Mouse (Mus musculus) heart, embryonic 14.5 days (tissue): Measurements from ENCODE around the gene 1700123O20Rik. TPM values are rescaled to one million over a fixed set of nuclear protein-coding genes. Genes with fewer than 3 reads are reported as not detected.

Experiments used
- ATAC-seq: fragments of 200-750 bp; cut with Nextera tagmentation; 2 replicates; pipeline ENCODE4 v1.8.0; 2017; ENCODE audit warnings: low read depth, moderate TSS enrichment; ENCODE audit not compliant: insufficient number of reproducible peaks, insufficient read depth, low FRiP score
- H3K27ac ChIP-seq, 2 experiments: fragments of 200-500 bp in 1 of 2; fragments of 300-500 bp in 1 of 2; sonication (generic) in 1 of 2; replicated peaks in 1 of 2; 2 replicates each; pipeline ENCODE4 v1.5.1; 2012 to 2014; ENCODE audit warnings: low read depth in 2 of 2, low read length in 2 of 2, control low read depth in 1 of 2, mild to moderate bottlenecking in 1 of 2, mixed read lengths in 1 of 2; ENCODE audit not compliant: control insufficient read depth in 1 of 2, insufficient read depth in 1 of 2
- H3K27me3 ChIP-seq: fragments of 300-500 bp; sonication (generic); 2 replicates; pipeline ENCODE4 v1.6.1; 2014; ENCODE audit warnings: mild to moderate bottlenecking, low read length, control low read depth; ENCODE audit not compliant: control insufficient read depth, insufficient read depth
- H3K36me3 ChIP-seq: fragments of 300-500 bp; sonication (generic); 2 replicates; pipeline ENCODE4 v1.6.1; 2014; ENCODE audit warnings: mild to moderate bottlenecking, control low read depth, low read length, mixed read lengths; ENCODE audit not compliant: control insufficient read depth, insufficient read depth
- H3K4me1 ChIP-seq, 2 experiments: fragments of 200-500 bp in 1 of 2; fragments of 300-500 bp in 1 of 2; sonication (generic) in 1 of 2; 2 replicates each; pipeline ENCODE4 v1.6.1; 2012 to 2014; ENCODE audit warnings: low read length in 2 of 2, control low read depth in 1 of 2, mixed read lengths in 1 of 2; ENCODE audit not compliant: control insufficient read depth in 2 of 2, insufficient read depth in 2 of 2
- H3K4me2 ChIP-seq: fragments of 300-500 bp; sonication (generic); 2 replicates; pipeline ENCODE4 v1.6.1; 2014; ENCODE audit warnings: mild to moderate bottlenecking, low read length
- H3K4me3 ChIP-seq, 2 experiments: fragments of 200-500 bp in 1 of 2; fragments of 300-500 bp in 1 of 2; sonication (generic) in 1 of 2; 2 replicates each; pipeline ENCODE4 v1.5.1; 2012 to 2014; ENCODE audit warnings: low read length in 2 of 2, mild to moderate bottlenecking in 2 of 2, control low read depth in 1 of 2, low read depth in 1 of 2, moderate library complexity in 1 of 2; ENCODE audit not compliant: control insufficient read depth in 1 of 2, insufficient read depth in 1 of 2
- H3K9ac ChIP-seq: fragments of 300-500 bp; sonication (generic); 2 replicates; pipeline ENCODE4 v1.6.1; 2014; ENCODE audit warnings: mild to moderate bottlenecking, low read length
- H3K9me3 ChIP-seq: fragments of 300-500 bp; sonication (generic); 2 replicates; pipeline ENCODE4 v1.6.1; 2016; ENCODE audit warnings: low read length, control low read depth; ENCODE audit not compliant: control insufficient read depth
- WGBS: fragments of 180-500 bp; shearing (Covaris S2); extraction: QIAGEN DNeasy Blood & Tissue Kit; methylation state at CpG from one replicate; pipeline ENCODE4 v1.1.7; 2014; 5-methylcytosine and 5-hydroxymethylcytosine counted together
- polyA plus RNA-seq: library from polyadenylated mRNA; unstranded; fragments of >200 nt; fragmentation: Nextera tagmentation; extraction: Ambion mirVana; gene quantifications from 2 replicates; pipeline ENCODE4 v1.2.1, GENCODE M21; 2014

1700123O20Rik gene
- polyA plus RNA-seq, 1 experiment from 2014 or later, result 49.8 TPM

- no peak for ATAC-seq
- Histone ChIP-seq H3K4me2 (no peak within 1 kb of the TSS), H3K9ac (no peak within 1 kb of the TSS), H3K27ac (no peak within 1 kb of the TSS), H3K36me3 (no peaks in the 10 kb centered on the region), H3K9me3 (no peaks in the 10 kb centered on the region), H3K4me1 (peaks cover 12 to 19% of the 10 kb centered on the region in 2 experiments), H3K27me3 (no peaks in the 10 kb centered on the region), H3K4me3 (no peak within 1 kb of the TSS)
- 82% methylated on average over 7 of the region's 7 CpGs for WGBS
These were observed 26.1 kb downstream of the 1700123O20Rik start, which contains the start of gene Cebpe for GRCm38 (mm10) chr14:54712074-54712473. Gene Cebpe, minus strand, starts transcription at chr14:54712174.

- Histone ChIP-seq H3K27me3 (no peaks in the 10 kb centered on the region), H3K4me2 (no peak overlapping the region), H3K9me3 (no peaks in the 10 kb centered on the region), H3K27ac (no peak overlapping the region), H3K9ac (no peak overlapping the region), H3K4me3 (no peak overlapping the region), H3K4me1 (peaks cover 6 to 12% of the 10 kb centered on the region in 2 experiments; a peak in 3 of 4 replicates), H3K36me3 (no peaks in the 10 kb centered on the region)
- no peak for ATAC-seq
- WGBS, result 53% methylated on average over 8 of the region's 8 CpGs
These were observed 26.8 kb downstream of the 1700123O20Rik start for GRCm38 (mm10) chr14:54712861-54713260.

GRCm38 (mm10) chr14:54714121-54714520 lies 28.1 kb downstream of the 1700123O20Rik start:
- Histone ChIP-seq H3K27ac (no peak overlapping the region), H3K36me3 (no peaks in the 10 kb centered on the region), H3K4me1 (peaks cover 6 to 12% of the 10 kb centered on the region in 2 experiments; a peak in 3 of 4 replicates), H3K27me3 (no peaks in the 10 kb centered on the region), H3K9me3 (no peaks in the 10 kb centered on the region), H3K4me3 (peak overlapping the region; percentile 41 to 42), H3K4me2 (peak overlapping the region; percentile 88), H3K9ac (peak overlapping the region; percentile 32)
- no peak for ATAC-seq
- 2% methylated on average over 13 of the region's 13 CpGs for WGBS

GRCm38 (mm10) chr14:54714617-54715081 lies 28.6 kb downstream of the 1700123O20Rik start:
- H3K9ac ChIP-seq, result peak overlapping the region; percentile 32
- ATAC-seq, result no peak
- no peak overlapping the region for H3K27ac ChIP-seq
- no peaks in the 10 kb centered on the region for H3K9me3 ChIP-seq
- peak overlapping the region; percentile 88 for H3K4me2 ChIP-seq
- no peaks in the 10 kb centered on the region for H3K27me3 ChIP-seq
- H3K4me3 ChIP-seq, result peak overlapping the region; percentile 41 to 42
- no peaks in the 10 kb centered on the region for H3K36me3 ChIP-seq
- under 1% methylated on average over 15 of the region's 15 CpGs for WGBS
- H3K4me1 ChIP-seq, result peaks cover 6 to 12% of the 10 kb centered on the region in 2 experiments; a peak in 3 of 4 replicates

GRCm38 (mm10) chr14:54715402-54715801 lies 29.4 kb downstream of the 1700123O20Rik start:
- Histone ChIP-seq H3K9me3 (no peaks in the 10 kb centered on the region), H3K4me1 (peaks cover 6 to 12% of the 10 kb centered on the region in 2 experiments; a peak in 3 of 4 replicates), H3K4me2 (no peak overlapping the region), H3K36me3 (no peaks in the 10 kb centered on the region), H3K9ac (no peak overlapping the region), H3K27ac (no peak overlapping the region), H3K27me3 (no peaks in the 10 kb centered on the region), H3K4me3 (no peak overlapping the region)
- 50% methylated on average over 1 of the region's 1 CpGs for WGBS
- no peak for ATAC-seq

- H3K9me3 ChIP-seq, result no peaks in the 10 kb centered on the region
- H3K27ac ChIP-seq, result no peak overlapping the region
- WGBS, result 91% methylated on average over 11 of the region's 11 CpGs
- H3K9ac ChIP-seq, result no peak overlapping the region
- H3K4me2 ChIP-seq, result no peak overlapping the region
- H3K36me3 ChIP-seq, result no peaks in the 10 kb centered on the region
- H3K4me3 ChIP-seq, result no peak overlapping the region
- H3K27me3 ChIP-seq, result no peaks in the 10 kb centered on the region
- ATAC-seq, result no peak
- peaks cover 0 to 2% of the 10 kb centered on the region in 2 experiments; a peak in 2 of 4 replicates for H3K4me1 ChIP-seq
These were observed 34.0 kb downstream of the 1700123O20Rik start for GRCm38 (mm10) chr14:54720041-54720440.

GRCm38 (mm10) chr14:54720654-54721350 lies 34.8 kb downstream of the 1700123O20Rik start:
- no peak for ATAC-seq
- H3K36me3 ChIP-seq, result no peaks in the 10 kb centered on the region
- H3K27ac ChIP-seq, result no peak overlapping the region
- 83% methylated on average over 7 of the region's 7 CpGs for WGBS
- H3K9ac ChIP-seq, result no peak overlapping the region
- no peak overlapping the region for H3K4me2 ChIP-seq
- no peaks in the 10 kb centered on the region for H3K9me3 ChIP-seq
- no peaks in the 10 kb centered on the region for H3K4me1 ChIP-seq
- H3K27me3 ChIP-seq, result no peaks in the 10 kb centered on the region
- H3K4me3 ChIP-seq, result no peak overlapping the region
